Mouse (Mus musculus): ENCODE data around the gene Rabif.
"Not testable (repeated sequence)": the region's sequence is repeated elsewhere in the genome, so short reads cannot be mapped to it uniquely, and the experiment has no call there.

The Rabif gene

DNA sequence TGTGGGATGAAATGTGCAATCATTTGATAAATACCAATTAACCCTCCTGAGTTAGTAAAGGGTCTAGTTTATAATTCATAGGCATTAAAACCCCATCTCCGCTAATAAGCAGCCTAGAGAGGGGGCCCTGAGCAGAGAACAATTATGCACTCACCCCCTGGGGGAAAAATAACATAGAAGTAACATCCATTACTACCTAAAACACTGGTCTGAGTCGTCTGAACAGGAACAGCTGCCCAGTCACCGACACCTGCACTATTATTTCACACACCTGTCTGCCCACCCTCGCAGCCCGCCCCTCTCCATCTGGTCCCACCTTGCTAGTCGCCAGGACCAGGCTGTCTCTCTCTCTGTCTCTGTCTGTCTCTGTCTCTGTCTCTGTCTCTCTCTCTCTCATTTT, 18.1 kb downstream of the Rabif start:
- no peak for DNase-seq (ENCODE audit: low read depth)

DNA sequence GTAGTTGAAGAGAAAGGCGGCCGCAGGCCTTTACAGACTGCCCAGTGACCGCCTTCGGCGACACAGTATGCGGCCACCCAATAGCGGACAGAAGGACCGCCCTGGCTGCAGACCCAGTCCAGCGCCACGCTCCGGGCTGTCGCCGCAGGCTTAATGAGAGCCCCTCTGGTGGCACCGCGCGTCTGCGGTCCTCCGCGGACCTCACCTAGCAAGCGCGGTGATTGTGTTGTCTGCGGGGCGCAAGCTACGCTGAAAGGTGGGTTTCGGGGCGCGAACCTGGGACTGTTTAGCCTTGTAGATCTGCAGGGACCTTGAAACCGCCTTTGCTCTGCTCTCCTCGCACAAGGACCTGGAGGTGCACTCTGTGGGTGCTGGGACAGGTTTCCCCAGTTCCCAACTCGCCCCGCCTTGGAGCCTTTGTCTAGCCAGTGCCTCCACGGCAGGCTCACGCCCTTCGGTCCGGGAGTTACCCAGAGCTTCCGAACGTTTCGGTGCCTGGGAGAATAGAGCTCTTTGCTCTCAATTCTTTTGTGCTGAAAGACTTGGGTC, 18.9 kb downstream of the Rabif start:
- no peak for DNase-seq (ENCODE audit: low read depth)

DNA sequence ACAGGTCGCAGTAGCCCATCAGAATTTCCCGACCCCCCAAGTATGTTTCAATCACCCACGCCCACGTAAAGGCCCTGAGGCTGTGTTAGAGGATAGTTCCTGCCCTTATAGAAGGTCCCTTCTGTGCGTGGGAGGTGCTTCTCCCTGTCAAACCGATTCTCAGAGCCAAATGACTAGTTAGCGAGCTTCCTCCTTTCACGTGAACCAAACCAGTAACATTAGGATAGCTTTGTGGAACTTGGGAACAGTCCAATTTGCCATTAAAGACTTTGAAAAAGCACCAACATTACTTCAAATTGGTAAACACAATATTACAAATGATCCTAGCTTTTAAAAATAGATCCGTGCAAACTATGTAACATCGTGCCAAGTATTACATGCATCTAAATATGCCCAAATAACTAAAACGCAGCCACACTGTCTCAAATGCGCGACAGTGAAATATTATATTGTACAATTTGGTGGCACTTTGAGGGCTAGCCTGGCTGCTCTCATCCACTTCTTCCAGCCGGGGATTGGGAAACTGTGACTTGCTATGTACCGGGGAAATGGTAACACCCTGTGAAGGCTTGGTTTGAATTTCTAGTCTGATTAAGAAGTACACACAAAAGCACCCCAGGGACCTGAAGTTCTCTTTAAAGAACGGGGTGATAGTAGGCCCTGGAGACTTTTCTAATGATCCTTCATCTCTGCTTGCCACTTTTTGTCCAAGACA, 19.6 kb downstream of the Rabif start:
- no peak for DNase-seq (ENCODE audit: low read depth)

DNA sequence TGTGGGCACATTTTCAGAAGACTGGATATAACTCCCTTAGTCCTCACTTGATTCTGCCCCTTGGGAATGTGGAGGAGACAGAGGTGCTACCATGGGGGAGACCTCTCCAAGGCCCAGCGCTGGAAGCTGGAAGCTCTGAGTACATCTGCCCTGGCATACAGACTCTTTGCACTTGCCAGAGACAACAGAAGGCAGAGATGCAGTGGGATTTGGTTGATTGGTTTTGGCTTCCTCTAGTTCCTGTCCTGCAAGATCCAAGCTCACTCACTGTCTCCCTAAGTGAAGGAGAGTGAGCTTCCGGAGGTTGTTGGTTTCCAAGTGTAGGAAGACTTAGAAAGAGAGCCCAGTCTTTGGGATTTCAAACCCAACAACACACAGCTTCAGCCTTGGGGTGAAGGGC, 21.4 kb downstream of the Rabif start:
- DNase-seq (ENCODE audit: low read depth) = no peak

DNA sequence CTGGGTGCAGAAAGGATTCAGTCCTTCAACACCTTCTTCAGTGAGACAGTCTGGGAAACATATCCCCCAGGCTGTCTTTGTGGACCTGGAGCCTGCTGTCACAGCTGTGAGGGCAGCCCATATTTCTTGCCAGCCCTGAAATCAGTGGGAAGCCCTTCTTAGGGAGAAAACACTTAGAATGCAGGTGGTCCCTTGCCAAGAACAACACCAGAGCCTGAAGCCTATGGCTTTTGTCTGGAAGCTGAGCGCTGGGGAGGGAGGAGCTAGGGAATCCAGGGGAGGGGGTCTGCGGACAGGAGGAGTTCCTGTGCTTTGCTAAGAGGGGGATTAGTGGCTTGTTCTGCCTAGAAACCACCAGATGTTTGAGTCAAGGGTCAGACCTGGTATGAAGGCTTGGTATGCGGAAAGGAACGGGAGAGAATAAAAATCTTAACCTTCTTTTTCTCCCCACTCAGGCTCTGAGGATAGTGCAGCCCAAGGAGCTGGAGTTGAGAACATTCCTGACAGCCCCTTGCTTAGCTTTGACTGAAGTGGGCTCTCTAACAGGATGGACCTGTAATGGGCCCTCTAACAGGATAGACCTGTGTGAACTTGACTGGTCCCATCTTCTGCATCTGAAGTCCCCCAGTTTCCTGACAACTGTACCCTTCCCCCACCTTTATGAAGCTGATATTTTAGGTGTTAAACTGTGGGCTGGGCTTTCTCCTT, 22.2 kb downstream of the Rabif start:
- no peak for DNase-seq (ENCODE audit: low read depth)

DNA sequence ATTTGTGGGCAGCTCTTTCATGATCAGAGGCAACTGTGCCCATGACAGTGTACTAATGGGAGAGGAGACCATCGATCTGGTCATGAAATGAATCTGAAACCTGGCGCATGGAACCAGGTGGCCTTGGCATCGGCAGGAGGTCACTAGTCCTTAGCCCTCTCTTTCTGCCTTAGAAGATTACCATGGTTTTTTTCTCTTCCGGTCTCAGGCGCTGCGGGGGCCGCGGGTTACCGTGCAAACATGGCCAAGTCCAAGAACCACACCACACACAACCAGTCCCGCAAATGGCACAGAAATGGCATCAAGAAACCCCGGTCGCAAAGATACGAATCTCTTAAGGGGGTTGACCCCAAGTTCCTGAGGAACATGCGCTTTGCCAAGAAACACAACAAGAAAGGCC, 23.4 kb downstream of the Rabif start:
- not testable (repeated sequence) for DNase-seq (ENCODE audit: low read depth)

DNA sequence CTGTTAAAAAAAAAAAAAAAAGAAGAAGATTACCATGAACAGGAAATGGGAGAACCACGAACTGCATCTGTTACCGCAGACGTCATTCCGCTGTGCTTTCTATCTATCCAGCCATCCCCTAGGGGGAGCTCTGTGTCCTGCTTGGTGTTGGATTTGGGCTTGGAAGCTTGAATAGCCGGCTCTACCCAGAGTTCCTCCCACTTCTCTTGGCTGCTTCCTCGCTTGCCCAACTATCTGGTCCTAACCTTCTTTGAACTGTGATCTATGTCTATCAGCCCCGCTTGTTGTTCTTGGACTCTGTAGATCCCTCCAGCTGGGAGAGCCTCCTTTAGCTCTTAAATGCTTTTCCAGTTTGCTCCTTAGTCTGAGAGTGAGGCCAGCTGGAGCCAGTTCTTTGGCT, 24.2 kb downstream of the Rabif start:
- DNase-seq (ENCODE audit: low read depth) = peak; percentile 73

DNA sequence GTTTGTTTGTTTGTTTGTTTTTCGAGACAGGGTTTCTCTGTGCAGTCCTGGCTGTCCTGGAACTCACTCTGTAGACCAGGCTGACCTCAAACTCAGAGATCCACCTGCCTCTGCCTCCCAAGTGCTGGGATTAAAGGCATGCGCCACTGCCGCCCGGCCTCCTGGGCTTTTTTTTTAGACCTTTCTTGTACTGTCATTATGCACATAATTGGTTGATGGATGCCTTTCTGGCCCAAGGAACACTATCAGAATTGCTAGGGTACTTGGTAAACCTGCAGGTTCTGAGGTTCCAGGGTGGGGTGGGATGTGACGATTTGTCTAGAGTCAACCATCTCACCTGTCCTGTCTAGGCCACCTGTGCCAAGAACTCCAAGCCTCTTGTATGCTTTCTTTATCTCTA, 24.8 kb downstream of the Rabif start:
- not testable (repeated sequence) for DNase-seq (ENCODE audit: low read depth)

DNA sequence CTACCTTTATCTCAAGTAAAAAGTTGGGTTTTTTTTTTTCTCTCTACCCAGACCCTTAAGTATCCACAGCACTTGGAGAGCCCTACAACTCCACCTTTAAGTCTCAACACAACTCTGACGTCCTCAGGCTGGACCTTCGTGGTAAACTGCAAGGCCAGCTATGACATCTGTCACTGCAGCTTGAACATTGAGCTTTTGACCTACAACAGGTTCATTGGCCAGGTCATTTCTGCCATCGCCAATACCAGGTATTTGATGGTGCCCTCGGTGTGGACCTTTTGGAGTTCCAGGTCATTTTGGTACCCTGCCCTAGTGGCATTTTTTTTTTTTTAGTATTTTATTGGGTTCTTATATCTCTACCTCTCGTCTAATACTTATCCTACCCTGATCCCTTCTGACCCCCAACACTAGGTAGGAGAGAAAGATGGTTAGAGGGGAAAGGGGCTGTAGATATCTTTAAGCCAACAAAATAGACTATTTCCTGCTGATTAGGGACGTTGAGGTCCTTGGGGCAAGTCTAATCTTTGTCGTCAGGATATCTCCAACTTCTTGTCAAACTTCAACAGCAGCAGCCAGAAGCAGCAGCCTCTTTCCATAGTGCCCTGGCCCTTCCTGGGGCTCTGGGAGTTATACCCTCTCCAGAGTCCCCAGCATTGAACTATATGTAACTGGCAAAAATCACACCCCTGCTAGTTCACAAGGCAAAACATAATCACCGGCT, 25.7 kb downstream of the Rabif start:
- DNase-seq (ENCODE audit: low read depth) = no peak

DNA sequence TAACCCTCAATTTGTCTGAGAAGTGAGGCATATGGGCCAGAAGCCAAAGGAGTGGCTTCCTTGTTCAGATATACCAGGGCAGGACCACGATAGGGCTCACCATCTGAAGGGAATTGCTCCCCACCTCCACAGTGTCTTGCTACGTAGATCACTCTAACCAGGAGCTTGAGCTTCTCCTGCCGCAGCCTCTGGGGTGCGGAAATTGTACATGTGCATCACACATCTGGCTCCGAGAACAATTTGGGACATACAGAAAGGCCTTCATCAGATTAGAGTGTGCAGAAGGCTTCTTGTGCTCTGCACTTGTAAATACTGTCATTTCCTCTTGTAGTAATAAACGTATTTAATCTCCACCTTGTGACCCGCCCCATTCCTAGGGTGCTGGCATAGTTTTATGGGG, 26.7 kb downstream of the Rabif start:
- no peak for DNase-seq (ENCODE audit: low read depth)

DNA sequence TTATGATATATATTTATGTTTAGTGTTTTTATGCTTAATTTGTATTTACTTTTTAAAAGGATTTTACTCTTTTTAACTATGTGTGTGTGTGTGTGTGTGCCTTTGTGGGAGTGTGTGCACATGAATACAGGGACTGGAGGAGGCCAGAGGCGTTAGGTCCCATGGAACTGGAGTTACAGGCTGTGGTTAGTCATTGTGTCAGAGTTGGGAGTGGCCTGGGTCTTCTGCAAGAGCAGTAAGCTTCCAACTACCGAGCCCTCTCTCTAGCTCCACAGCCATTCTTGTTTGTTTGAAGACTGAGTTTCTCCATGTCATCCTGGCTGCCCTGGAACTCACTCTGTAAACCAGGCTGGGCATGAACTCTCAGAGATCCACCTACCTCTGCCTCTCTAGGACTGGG, 27.9 kb downstream of the Rabif start:
- DNase-seq (ENCODE audit: low read depth) = no peak

DNA sequence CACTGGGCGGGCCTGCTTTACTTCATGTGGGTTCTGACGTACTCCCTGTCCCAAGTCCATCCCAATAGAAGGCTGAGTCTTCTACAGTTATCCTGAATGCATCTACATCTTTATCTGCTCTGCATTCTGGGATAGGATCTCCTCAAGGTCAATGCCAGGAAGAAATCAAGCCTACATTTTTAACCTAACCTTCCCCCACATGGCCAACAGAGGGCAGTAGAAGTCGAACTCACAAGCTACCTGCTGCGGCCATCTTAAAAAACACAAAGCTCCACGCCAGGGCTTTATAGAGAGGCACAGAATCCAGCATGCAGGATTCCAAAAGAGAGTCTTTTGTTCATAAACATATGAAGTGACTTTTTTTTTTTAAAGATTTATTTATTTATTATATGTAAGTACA, 30.0 kb downstream of the Rabif start:
- peak; percentile 10 for DNase-seq (ENCODE audit: low read depth)

DNA sequence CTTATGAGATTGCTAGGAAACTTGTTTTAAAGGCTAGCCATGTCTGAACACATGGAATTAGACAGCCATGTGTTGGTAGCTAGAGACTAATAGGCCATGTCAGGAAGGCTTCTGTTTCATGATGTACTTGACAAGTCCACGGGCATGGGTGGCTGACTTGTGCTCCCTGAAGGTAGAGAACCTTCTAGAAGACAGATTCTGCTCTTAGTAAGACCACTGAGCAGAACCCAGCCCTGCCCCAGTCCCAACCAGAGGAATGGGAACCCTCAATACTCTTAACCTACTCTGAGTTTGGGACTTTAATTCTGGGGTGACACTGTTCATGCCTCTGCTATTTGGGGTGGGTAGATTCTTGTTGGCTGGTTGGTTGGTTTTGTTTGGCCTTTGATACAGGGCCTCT, 30.6 kb downstream of the Rabif start:
- no peak for DNase-seq (ENCODE audit: low read depth)

DNA sequence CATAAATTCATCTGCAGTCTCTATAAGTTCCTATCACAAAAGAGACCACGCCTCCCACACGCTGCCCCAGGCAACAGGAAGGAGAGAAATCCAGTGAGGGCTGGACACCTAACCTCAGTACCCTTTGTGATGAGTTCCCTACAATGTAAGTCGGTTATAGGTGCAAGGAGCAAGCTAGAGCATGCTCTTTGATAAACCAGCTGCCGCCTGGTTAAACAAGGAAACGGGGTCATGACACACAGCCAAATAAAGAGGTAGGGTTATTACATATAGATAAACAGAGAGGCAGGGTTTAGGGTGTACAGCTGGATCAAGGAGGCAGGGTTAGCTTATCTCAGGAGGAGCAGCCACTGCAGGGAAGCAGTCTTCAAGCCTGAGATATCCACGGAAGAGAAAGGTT, 32.3 kb downstream of the Rabif start:
- no peak for DNase-seq (ENCODE audit: low read depth)

DNA sequence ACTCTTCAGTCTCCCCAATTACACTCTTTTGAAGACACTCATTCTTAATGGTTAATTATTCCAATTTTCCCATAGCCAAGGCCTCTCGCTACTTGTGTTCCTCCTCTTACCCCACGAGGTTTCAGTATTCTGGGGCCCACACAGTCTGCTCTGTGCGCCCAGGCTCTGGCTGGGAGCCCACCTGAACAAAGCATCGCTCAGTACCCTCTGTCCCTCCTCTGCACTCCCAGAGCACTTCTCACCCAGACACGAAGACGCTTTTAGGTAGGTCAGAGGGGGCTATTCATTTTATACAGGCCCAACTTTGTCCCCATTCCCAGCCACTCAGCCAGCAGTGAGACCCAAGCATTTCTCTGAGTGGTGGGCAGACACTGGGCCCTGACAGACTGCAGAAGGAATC, 36.2 kb downstream of the Rabif start:
- no peak for DNase-seq (ENCODE audit: low read depth)

DNA sequence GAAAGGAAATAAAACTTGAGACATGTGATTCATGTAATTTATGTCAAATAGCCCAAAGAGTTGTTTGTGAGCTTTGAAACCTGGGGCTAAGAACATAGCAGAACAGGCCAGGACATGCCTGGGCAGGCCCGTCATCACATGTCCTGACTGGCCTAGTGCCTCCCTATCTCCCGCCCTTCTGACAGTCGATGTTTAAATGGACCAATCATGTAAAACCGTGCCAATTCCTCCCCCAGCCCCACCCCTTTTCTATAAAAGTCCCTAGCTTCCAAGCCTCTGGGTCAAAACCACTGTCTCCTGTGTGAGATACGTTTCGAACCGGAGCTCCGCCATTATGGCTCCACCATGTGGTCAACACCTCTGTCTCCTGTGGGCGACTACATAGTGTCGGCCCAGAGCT, 39.3 kb downstream of the Rabif start:
- DNase-seq (ENCODE audit: low read depth) = not testable (repeated sequence)

DNA sequence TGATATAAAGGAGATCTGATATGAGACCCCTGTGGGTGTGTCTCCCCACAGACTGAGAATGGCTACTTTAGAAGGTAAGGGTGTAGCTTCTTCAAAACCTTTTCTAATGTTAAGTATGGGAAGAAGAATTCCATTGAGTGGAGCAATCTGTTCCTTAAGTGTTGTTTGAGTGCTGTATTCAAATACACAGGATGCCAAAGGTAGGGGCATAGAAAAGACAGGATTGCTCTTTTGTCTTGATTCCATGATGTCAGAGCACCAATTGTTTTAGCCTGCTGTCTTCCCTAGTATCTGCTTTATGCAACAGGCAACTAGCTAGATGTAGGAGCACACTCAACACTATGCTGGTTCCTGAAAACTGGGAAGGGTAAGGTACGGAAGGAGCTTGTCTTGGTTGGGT, 40.6 kb downstream of the Rabif start:
- DNase-seq (ENCODE audit: low read depth) = no peak

DNA sequence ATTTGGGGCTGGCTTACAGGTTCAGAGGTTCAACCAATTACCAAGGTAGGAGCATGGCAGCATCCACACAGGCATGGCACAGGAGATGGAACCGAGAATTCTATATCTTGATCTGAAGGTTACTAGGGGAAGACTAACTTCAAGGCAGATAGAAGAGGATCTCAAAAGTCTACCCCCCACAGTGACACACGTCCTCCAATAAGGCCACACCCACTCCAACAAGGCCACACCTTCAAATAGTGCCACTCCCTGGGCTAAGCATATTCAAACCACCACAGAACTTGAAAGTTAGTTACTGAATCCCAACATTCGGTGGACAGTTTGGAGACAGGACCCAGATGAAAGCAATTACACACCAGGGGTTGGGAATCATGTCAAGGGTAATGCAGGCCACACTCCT, 41.1 kb downstream of the Rabif start:
- DNase-seq (ENCODE audit: low read depth) = no peak

DNA sequence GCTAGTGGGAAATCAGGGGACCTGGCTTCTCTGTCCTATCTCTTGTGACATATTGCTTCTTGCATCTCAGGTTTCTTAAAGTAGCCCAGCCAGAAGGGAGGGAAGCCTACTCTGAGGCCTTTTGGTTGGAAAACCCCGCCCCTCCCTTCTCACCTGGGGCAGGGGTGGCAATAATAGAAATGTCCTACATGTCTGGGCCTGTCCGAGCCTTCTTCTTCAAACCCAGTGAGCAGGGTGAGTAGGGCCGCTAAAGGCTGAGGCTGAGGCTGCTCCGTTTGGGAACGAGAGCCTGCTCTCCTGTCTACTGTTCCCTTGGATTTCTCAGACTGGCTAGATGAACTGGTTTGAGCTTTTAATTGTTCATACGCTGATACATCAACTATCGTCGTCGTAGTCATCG, 46.2 kb downstream of the Rabif start:
- no peak for DNase-seq (ENCODE audit: low read depth)

DNA sequence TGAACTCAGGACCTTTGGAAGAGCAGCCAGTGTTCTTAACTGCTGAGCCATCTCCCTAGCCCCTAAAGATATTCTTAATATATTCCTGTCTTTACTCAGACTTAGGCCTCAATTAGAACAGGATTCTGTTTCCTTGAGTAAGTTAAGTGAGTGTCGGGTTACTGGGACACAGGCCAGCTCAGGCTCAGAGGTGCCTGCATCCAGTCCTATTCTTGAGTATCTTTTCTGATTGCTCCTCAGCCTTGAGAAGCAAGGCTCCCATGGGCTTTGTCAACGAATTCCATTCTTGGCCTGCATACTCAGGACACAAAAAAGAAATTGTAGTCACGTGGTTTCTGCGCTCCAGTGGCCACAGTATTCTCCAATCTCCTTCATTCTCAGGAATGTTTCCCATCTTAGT, 53.8 kb downstream of the Rabif start:
- DNase-seq (ENCODE audit: low read depth) = no peak

DNA sequence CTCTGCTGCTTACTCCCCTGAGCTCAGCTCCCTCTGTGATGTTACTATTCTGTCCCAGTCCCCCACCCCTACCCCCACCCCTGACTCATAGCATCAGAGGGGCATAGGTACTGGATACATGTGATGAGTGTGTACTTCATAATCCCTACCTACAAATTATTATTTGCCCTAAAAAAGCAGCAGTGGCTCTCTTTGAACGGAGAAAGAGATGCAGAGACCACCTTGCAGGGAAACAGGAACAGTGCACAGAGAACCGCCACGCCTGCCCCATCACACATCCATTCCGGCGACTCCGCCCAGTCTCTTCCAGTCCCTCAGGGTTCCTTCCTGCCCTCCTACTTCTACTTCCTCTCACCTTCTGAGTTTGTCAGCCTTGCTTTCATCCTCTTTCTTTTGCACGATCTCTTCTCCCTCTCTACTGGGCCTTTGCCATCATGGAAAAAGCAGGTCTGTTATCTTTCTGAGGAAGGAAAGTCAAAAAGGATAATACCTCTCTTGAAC, 55.2 kb downstream of the Rabif start, which contains the start of gene Mgat4e:
TSS of gene Mgat4e (minus strand) at position 51 of the 501 bp plus-strand sequence.
- no peak for DNase-seq (ENCODE audit: low read depth)

DNA sequence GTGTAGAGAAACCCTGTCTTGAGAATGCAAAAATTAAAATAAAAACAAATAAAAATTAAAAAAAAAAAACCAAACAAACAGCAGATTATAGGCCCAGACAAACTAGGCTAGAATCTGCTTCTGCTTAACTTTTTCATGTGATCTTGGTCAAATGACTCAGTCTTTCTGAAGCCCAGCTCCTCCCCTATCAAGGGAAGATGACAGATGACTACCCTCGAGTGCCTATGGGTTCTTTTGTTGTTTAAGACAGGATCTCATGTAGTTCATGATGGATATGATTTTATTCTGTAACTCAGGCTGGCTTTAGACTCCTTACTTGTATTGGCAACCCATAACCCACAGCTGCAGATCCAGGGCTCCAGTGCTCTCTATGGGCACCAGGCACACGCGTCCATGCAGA, 57.4 kb downstream of the Rabif start:
- DNase-seq (ENCODE audit: low read depth) = no peak

DNA sequence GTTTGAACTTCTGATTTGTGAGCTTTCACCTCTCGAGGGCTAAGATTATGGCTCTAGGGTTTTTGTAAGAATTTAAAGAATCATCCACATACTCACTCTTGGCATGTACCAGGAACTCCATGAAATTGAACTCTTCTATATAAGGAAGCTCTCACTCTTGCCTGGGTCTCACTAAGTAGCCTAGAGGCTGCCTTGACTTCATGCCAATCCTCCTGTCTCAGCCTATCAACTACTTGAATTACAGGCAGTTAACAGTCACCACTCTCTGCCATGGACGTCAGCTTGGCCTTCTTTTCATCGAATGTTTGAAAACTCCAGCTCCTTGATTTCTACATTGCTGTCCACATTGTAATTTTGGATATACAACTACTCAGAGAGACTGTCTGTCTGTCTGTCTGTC, 57.9 kb downstream of the Rabif start:
- no peak for DNase-seq (ENCODE audit: low read depth)

All from fibroblast of lung, adult 2 months (primary cell).